Mouse (Mus musculus): Measurements from ENCODE around the gene Efcc1. TPM values are rescaled to one million over a fixed set of nuclear protein-coding genes. Genes with fewer than 3 reads are reported as not detected.

The Efcc1 gene
- 0.36 and 0.38 TPM in 2 replicates for polyA plus RNA-seq (2016; fragmentation: Nextera tagmentation; extraction: Ambion mirVana)

DNA sequence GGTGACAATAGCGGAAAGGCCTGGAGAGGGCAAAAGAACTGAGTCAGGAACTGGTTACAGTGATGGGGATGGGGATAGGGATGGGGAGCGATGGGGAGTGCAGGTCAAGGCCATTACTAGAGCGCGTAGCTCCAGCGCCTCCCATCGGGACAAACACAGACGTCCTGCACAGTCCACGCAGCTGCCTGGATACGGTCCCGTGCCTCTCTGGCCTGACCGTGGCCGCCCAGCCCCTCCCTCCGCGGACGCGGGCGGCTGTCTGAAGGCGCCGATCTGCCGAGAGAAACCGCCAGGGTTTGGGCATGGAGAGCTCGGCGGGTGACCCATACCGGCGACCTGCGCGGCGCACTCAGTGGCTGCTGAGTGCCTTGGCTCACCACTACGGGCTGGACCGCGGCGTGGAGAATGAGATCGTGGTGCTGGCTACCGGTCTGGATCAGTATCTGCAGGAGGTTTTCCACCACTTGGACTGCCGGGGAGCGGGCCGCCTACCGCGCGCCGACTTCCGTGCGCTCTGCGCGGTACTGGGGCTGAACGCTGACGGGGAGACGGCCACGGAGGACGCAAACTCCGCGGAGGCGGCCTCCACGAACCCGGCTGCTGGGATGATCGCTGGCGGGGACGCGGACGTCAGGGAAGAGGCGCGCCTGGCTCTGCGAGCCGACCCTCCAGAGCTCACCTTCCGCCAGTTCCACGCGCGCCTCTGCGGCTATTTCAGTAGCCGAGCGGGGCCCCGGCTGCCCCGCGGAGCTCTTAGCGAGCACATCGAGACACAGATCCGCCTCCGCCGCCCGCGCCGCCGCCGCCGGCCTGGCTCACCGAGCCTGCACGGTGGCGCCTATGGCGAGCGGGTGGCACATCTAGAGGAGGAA lies at the start of gene Efcc1:
Efcc1 (plus strand) TSS at position 279 of the 872 bp plus-strand sequence.
- H3K36me3 ChIP-seq = no peaks in the 10 kb centered on the region
- peak within 1 kb of the TSS; percentile 95 for H3K4me2 ChIP-seq
- H3K4me1 ChIP-seq (replicated peaks) = peaks cover 24% of the 10 kb centered on the region
- no peak; the same call in 1 of the 2 replicates for ATAC-seq (ENCODE audit: insufficient number of reproducible peaks, insufficient read depth, low FRiP score, low TSS enrichment, low read depth)
- H3K9ac ChIP-seq (replicated peaks) = peak within 1 kb of the TSS; percentile 57
- under 1% methylated on average over 90 of the region's 90 CpGs for WGBS
- H3K4me3 ChIP-seq (replicated peaks) = peak within 1 kb of the TSS; percentile 56
- no peak within 1 kb of the TSS for H3K27ac ChIP-seq
- H3K9me3 ChIP-seq = no peaks in the 10 kb centered on the region
- peaks cover 82% of the 10 kb centered on the region for H3K27me3 ChIP-seq

GRCm38 (mm10) chr6:87695947-87696346 lies 34.7 kb upstream of the Efcc1 start:
- peaks cover 7% of the 10 kb centered on the region; the same call in 1 of the 2 replicates for H3K4me1 ChIP-seq (replicated peaks)
- H3K36me3 ChIP-seq = no peaks in the 10 kb centered on the region
- no peak overlapping the region for H3K4me2 ChIP-seq
- H3K9ac ChIP-seq (replicated peaks) = no peak overlapping the region
- 82% methylated on average over 3 of the region's 3 CpGs for WGBS
- no peaks in the 10 kb centered on the region for H3K27me3 ChIP-seq
- peaks cover 4% of the 10 kb centered on the region; the same call in 1 of the 2 replicates for H3K9me3 ChIP-seq
- no peak overlapping the region for H3K27ac ChIP-seq
- no peak overlapping the region for H3K4me3 ChIP-seq (replicated peaks)
- no peak for ATAC-seq (ENCODE audit: insufficient number of reproducible peaks, insufficient read depth, low FRiP score, low TSS enrichment, low read depth)

DNA sequence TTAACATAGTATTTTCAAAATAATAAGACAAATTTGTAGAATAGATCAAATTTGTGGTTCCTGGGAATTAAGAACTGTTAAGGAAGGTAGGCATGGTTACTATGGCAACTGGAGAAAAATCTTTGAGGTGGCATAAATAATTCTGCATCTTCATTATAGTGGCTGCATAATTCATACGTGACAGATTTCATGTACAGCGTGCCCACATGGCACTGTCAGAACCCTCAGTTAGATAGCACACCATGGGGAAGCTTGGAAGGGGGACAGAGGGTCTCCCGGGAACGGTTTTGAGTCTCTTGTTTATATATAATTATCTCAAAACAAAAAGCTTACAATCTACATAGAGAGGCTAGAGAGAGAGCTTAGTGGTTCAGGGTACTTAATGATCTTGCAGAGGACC lies 34.1 kb upstream of the Efcc1 start:
- peaks cover 7% of the 10 kb centered on the region; the same call in 1 of the 2 replicates for H3K4me1 ChIP-seq (replicated peaks)
- no peaks in the 10 kb centered on the region for H3K27me3 ChIP-seq
- H3K4me2 ChIP-seq = no peak overlapping the region
- peaks cover 4% of the 10 kb centered on the region; the same call in 1 of the 2 replicates for H3K9me3 ChIP-seq
- ATAC-seq (ENCODE audit: insufficient number of reproducible peaks, insufficient read depth, low FRiP score, low TSS enrichment, low read depth) = no peak
- no peak overlapping the region for H3K27ac ChIP-seq
- 91% methylated on average over 4 of the region's 4 CpGs for WGBS
- no peaks in the 10 kb centered on the region for H3K36me3 ChIP-seq
- no peak overlapping the region for H3K4me3 ChIP-seq (replicated peaks)
- no peak overlapping the region for H3K9ac ChIP-seq (replicated peaks)

GRCm38 (mm10) chr6:87706246-87706645 lies 24.4 kb upstream of the Efcc1 start:
- Histone ChIP-seq H3K4me3 (replicated peaks) (no peak overlapping the region), H3K4me1 (replicated peaks) (no peaks in the 10 kb centered on the region), H3K9me3 (no peaks in the 10 kb centered on the region), H3K36me3 (no peaks in the 10 kb centered on the region), H3K4me2 (no peak overlapping the region), H3K9ac (replicated peaks) (no peak overlapping the region), H3K27ac (no peak overlapping the region), H3K27me3 (no peaks in the 10 kb centered on the region)
- 40% methylated on average over 3 of the region's 3 CpGs for WGBS
- no peak for ATAC-seq (ENCODE audit: insufficient number of reproducible peaks, insufficient read depth, low FRiP score, low TSS enrichment, low read depth)

DNA sequence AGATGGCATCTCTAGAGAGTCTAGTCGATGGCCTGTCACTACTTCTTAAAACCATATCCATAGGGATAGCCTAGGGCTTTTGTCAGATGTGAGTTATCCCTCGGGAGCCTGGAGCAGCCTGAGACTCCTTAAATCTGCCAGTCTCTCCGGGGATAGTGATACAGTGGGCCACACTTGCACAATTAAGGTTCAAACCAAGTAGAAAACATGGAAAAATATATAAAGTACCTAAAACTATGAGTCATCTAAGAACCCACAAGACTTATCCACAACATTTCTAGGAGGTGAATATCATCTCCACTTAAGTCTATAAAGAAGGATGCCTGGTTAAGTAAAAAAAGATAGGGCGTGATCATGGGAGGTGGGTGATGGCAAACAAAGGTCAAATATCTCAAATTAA lies 18.4 kb upstream of the Efcc1 start:
- Histone ChIP-seq H3K9ac (replicated peaks) (no peak overlapping the region), H3K27me3 (0 out of 2 replicates have a peak, but pooled peaks cover 7% of the 10 kb centered on the region), H3K27ac (no peak overlapping the region), H3K9me3 (no peaks in the 10 kb centered on the region), H3K4me3 (replicated peaks) (no peak overlapping the region), H3K36me3 (no peaks in the 10 kb centered on the region), H3K4me2 (no peak overlapping the region), H3K4me1 (replicated peaks) (no peaks in the 10 kb centered on the region)
- 81% methylated on average over 4 of the region's 4 CpGs for WGBS
- ATAC-seq (ENCODE audit: insufficient number of reproducible peaks, insufficient read depth, low FRiP score, low TSS enrichment, low read depth) = no peak

DNA sequence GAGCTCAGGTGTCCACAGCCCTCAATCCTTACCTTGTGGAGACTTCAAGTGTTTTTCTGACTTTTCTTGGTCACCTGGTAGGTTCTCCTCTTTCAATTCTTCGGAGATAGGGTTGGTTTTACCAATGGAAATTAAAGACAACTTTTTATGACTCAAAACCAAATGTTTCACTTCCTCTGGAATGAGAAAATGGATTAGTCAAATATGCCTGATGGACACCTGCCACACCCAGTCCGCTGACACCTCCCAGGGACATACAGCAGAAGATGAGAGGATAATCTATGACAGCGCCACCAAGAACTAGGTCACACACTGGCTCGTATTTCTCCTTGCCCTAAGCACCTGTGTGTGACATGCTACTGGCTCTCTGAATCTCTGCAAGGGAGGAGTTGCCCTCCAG lies 16.6 kb upstream of the Efcc1 start:
- 0 out of 2 replicates have a peak, but pooled peaks cover 7% of the 10 kb centered on the region for H3K27me3 ChIP-seq
- no peak overlapping the region for H3K27ac ChIP-seq
- no peaks in the 10 kb centered on the region for H3K9me3 ChIP-seq
- no peak overlapping the region for H3K4me2 ChIP-seq
- 84% methylated on average over 4 of the region's 4 CpGs for WGBS
- H3K4me1 ChIP-seq (replicated peaks) = no peaks in the 10 kb centered on the region
- no peaks in the 10 kb centered on the region for H3K36me3 ChIP-seq
- H3K4me3 ChIP-seq (replicated peaks) = no peak overlapping the region
- ATAC-seq (ENCODE audit: insufficient number of reproducible peaks, insufficient read depth, low FRiP score, low TSS enrichment, low read depth) = no peak
- no peak overlapping the region for H3K9ac ChIP-seq (replicated peaks)

- H3K27me3 ChIP-seq = peaks cover 4% of the 10 kb centered on the region; the same call in 1 of the 2 replicates
- H3K36me3 ChIP-seq = no peaks in the 10 kb centered on the region
- no peak overlapping the region; the same call in 1 of the 2 replicates for H3K4me2 ChIP-seq
- 8% methylated on average over 13 of the region's 13 CpGs for WGBS
- H3K9ac ChIP-seq (replicated peaks) = no peak overlapping the region
- peaks cover 12% of the 10 kb centered on the region for H3K4me1 ChIP-seq (replicated peaks)
- ATAC-seq (ENCODE audit: insufficient number of reproducible peaks, insufficient read depth, low FRiP score, low TSS enrichment, low read depth) = 0 out of 2 replicates have a peak, but pooled peaks have one; percentile 31
- no peak overlapping the region for H3K27ac ChIP-seq
- no peak overlapping the region for H3K4me3 ChIP-seq (replicated peaks)
- H3K9me3 ChIP-seq = no peaks in the 10 kb centered on the region
These were observed 8.0 kb upstream of the Efcc1 start for GRCm38 (mm10) chr6:87722631-87723030.

GRCm38 (mm10) chr6:87725267-87725912 lies 5.3 kb upstream of the Efcc1 start:
- no peak for ATAC-seq (ENCODE audit: insufficient number of reproducible peaks, insufficient read depth, low FRiP score, low TSS enrichment, low read depth)
- H3K4me1 ChIP-seq (replicated peaks) = peaks cover 15% of the 10 kb centered on the region
- peaks cover 28% of the 10 kb centered on the region for H3K27me3 ChIP-seq
- H3K9me3 ChIP-seq = no peaks in the 10 kb centered on the region
- no peak overlapping the region for H3K27ac ChIP-seq
- no peak overlapping the region for H3K4me3 ChIP-seq (replicated peaks)
- H3K9ac ChIP-seq (replicated peaks) = no peak overlapping the region
- WGBS = 83% methylated on average over 7 of the region's 7 CpGs
- no peak overlapping the region for H3K4me2 ChIP-seq
- no peaks in the 10 kb centered on the region for H3K36me3 ChIP-seq

- H3K27me3 ChIP-seq = peaks cover 55% of the 10 kb centered on the region
- peaks cover 27% of the 10 kb centered on the region for H3K4me1 ChIP-seq (replicated peaks)
- H3K27ac ChIP-seq = no peak overlapping the region
- 72% methylated on average over 3 of the region's 3 CpGs for WGBS
- H3K9me3 ChIP-seq = no peaks in the 10 kb centered on the region
- H3K4me2 ChIP-seq = no peak overlapping the region
- no peak overlapping the region for H3K9ac ChIP-seq (replicated peaks)
- no peaks in the 10 kb centered on the region for H3K36me3 ChIP-seq
- no peak for ATAC-seq (ENCODE audit: insufficient number of reproducible peaks, insufficient read depth, low FRiP score, low TSS enrichment, low read depth)
- H3K4me3 ChIP-seq (replicated peaks) = no peak overlapping the region
These were observed 2.6 kb upstream of the Efcc1 start for GRCm38 (mm10) chr6:87728102-87728501.

GRCm38 (mm10) chr6:87730141-87730540 lies 528 bp upstream of the Efcc1 start:
- Histone ChIP-seq H3K27ac (no peak overlapping the region), H3K9ac (replicated peaks) (peak overlapping the region; percentile 57; the same call in 1 of the 2 replicates), H3K4me2 (peak overlapping the region; percentile 95), H3K9me3 (no peaks in the 10 kb centered on the region), H3K4me3 (replicated peaks) (peak overlapping the region; percentile 56), H3K36me3 (no peaks in the 10 kb centered on the region), H3K4me1 (replicated peaks) (peaks cover 24% of the 10 kb centered on the region), H3K27me3 (peaks cover 75% of the 10 kb centered on the region)
- WGBS = 12% methylated on average over 13 of the region's 13 CpGs
- no peak for ATAC-seq (ENCODE audit: insufficient number of reproducible peaks, insufficient read depth, low FRiP score, low TSS enrichment, low read depth)

- peak overlapping the region; percentile 57 for H3K9ac ChIP-seq (replicated peaks)
- H3K4me3 ChIP-seq (replicated peaks) = peak overlapping the region; percentile 56
- 3% methylated on average over 19 of the region's 19 CpGs for WGBS
- H3K27me3 ChIP-seq = peaks cover 81% of the 10 kb centered on the region
- H3K4me1 ChIP-seq (replicated peaks) = peaks cover 24% of the 10 kb centered on the region
- no peak for ATAC-seq (ENCODE audit: insufficient number of reproducible peaks, insufficient read depth, low FRiP score, low TSS enrichment, low read depth)
- no peak overlapping the region for H3K27ac ChIP-seq
- H3K9me3 ChIP-seq = no peaks in the 10 kb centered on the region
- H3K36me3 ChIP-seq = no peaks in the 10 kb centered on the region
- peak overlapping the region; percentile 95 for H3K4me2 ChIP-seq
These were observed 910 bp downstream of the Efcc1 start for GRCm38 (mm10) chr6:87731463-87732095.

Data from limb, embryonic 12.5 days (tissue).